Mouse (Mus musculus): Measurements from ENCODE around the gene Zfp551. TPM values are rescaled to one million over a fixed set of nuclear protein-coding genes. Genes with fewer than 3 reads are reported as not detected.

Zfp551 gene
- polyA plus RNA-seq (2015; fragmentation: Nextera tagmentation; extraction: Ambion mirVana), result 6.9 and 7.3 TPM in 2 replicates

DNA sequence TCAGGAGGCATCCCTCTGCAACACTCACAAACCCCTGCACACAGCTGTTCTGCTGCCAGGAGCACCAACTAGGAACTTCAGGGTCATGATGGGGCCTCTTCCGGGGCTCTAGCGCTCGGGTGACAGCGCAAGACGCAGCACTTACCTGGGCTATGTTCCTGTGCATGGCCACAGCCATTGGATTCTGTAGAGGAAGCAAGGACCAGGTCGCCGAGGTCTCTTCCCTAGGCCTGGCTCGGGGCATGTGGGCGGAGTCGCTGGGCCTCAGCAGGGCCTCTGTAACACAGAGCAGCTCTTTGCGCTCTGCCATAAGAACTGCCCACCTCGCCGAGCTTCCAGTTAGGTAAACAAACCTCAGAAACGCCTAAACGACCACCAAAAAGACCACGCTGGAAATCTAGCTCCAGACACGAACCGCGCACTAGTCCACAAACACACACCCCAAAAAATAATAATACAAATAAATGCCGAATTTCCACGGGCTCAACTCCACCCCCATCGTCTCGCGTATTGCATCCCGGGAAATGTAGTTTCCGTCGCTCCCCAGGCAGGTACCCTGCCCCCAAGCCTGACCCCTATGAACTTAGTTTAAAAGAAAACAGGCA lies at the start of gene Zfp551:
Gene Zfp551 (minus strand): TSS at position 507 of the 605 bp plus-strand sequence.

DNA sequence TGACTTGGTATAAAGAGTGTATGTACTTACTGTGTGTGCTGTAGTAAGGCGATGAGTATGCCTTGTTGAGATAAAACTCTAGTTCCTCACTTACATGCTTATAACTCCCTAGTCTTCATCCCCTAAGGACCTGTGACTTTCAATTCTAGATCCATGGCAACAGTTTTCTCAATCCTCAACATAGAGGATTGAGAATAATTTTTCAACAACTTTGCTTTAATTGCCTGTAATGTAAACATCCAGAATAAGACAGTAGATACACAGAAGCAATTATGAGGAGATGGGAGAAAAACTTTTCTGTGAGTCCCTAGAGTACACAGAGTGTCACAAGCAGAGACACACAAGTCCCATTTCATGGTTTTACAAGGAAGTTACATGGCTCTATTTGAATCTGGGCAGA lies 53.4 kb downstream of the Zfp551 start, which contains the start of gene Vmn1r84:
Gene Vmn1r84 (minus strand): TSS at position 101 of the 400 bp plus-strand sequence.

Other genes starting within 250 kb of the Zfp551 start
- not detected in 2 replicates for gene Vmn1r80, start 233.5 kb downstream of the Zfp551 start, polyA plus RNA-seq (2015; fragmentation: Nextera tagmentation; extraction: Ambion mirVana)
- gene Vmn1r81, start 154.5 kb downstream of the Zfp551 start, polyA plus RNA-seq (2015; fragmentation: Nextera tagmentation; extraction: Ambion mirVana), result not detected in 2 replicates
- gene Vmn1r82, start 122.3 kb downstream of the Zfp551 start, polyA plus RNA-seq (2015; fragmentation: Nextera tagmentation; extraction: Ambion mirVana), result not detected in 2 replicates
- not detected in 2 replicates for gene Vmn1r83, start 93.3 kb downstream of the Zfp551 start, polyA plus RNA-seq (2015; fragmentation: Nextera tagmentation; extraction: Ambion mirVana)
- gene Vmn1r84, start 53.5 kb downstream of the Zfp551 start, polyA plus RNA-seq (2015; fragmentation: Nextera tagmentation; extraction: Ambion mirVana), result not detected in 2 replicates
- 16.8 TPM in 2 replicates for gene Zfp606, start 55.5 kb upstream of the Zfp551 start, polyA plus RNA-seq (2015; fragmentation: Nextera tagmentation; extraction: Ambion mirVana)
- gene 2900092C05Rik, start 89.8 kb upstream of the Zfp551 start, polyA plus RNA-seq (2015; fragmentation: Nextera tagmentation; extraction: Ambion mirVana), result not detected in 2 replicates
- 0.01 TPM in 1 of 2 replicates, not detected in the other for gene Vmn2r53, start 186.0 kb upstream of the Zfp551 start, polyA plus RNA-seq (2015; fragmentation: Nextera tagmentation; extraction: Ambion mirVana)
- not detected in 2 replicates for gene Vmn2r54, start 217.6 kb upstream of the Zfp551 start, polyA plus RNA-seq (2015; fragmentation: Nextera tagmentation; extraction: Ambion mirVana)